Mouse (Mus musculus) B cell, adult 67 days (primary cell): ENCODE data around the gene Sirt2. TPM values are rescaled to one million over a fixed set of nuclear protein-coding genes. Genes with fewer than 3 reads are reported as not detected.

Source experiments
- total RNA-seq, 2 experiments: library from RNA; stranded (reverse); gene quantifications; 4 replicates each; pipeline ENCODE4 v1.2.4; 2023

Gene Sirt2
- total RNA-seq, result 10 to 100 TPM; 75.3 to 81.8 TPM

DNA sequence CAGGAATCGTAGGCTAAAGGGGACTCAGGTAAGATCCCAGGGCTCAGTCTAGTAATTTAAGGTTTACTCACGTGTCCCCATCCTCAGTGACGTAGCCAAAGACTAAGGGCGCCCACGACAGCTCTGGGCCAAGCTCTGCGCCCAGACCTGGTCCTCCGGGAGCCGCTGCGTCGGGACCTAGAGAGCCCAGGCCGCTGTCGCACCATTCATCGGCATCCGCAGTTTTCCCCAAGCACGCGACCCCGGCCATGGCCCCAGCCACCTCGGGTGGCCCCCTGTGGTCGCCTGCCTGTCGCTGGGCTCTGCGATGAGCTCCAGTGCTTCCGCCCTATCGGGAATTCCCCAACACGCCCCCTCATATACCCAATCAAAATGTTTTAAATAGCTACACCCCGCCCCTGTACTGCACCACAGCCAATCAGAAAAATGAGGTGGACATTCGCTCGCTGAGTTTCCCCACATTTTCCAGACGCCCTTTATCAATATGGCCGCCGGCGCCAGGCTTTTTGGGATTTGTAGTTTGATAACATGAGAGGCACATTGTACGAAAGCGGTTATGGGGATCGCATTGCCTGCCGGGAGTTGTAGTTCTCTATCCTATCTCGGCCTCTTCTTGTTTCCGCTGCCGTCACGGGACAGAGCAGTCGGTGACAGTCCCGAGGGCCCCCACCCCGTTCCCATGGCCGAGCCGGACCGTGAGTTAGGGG is at the start of gene Sirt2:
TSS of gene Sirt2 (plus strand) at position 563 of the 707 bp plus-strand sequence.

DNA sequence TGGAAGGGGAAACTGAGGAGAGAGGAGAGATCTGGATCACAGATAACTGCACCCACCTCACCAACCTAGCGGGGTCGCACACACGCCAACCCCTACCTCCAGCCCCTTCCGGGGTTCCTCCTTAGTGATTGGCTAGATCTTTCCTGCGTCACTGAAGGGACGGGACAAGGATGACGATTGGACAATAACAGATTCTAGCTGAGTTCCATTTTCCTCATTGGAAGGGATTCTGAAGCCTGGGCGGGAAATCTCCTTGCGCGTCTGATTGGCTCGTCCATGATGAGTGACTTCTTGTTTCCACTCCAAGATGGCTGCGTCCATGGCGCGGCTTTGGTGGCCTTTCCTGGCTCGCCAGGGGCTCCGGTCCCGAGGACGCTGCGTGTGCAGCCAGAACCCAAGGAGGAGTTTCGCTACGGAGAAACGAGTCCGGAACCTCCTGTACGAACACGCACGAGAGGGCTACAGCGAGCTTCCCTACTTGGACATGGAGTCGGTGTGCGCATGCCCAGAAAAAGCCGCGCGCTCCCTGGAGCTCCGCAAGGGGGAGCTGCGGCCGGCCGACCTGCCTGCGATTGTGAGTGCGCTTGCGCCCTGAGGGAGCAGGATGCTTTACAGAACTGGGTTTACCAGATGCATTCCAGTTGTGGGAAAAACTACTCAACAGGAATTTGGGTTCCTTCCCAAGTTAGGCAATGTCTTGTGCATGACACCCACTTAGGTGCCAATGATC is 24.7 kb upstream of the Sirt2 start, which contains the start of the genes Mrps12 and Sars2:
TSS of gene Mrps12 (minus strand) at position 112 of the 730 bp plus-strand sequence.
TSS of gene Sars2 (plus strand) at position 284 of the 730 bp plus-strand sequence.

DNA sequence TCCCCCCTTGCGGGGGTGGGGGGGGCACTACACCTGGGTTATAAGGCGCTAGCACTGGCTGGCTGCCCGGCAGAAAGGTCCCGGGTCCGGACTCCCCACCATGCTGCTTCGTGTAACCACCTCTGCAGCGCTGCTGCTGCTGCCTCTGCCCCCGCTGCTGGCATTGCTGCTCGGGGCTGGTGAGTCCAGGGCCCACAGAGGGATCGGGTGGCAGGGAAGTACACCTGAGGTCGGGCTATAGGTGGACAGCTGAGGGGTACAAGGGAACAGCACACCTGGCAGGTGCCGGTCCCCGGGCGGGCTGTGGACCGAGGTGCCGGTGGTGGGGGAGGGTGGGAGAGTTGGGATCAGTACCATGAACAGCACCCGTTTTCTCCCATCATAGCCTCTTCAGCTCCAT is 10.5 kb upstream of the Sirt2 start, which contains the start of gene Ccer2:
TSS of gene Ccer2 (plus strand) at position 96 of the 400 bp plus-strand sequence.

GRCm38 (mm10) chr7:28767462-28767965 is 979 bp downstream of the Sirt2 start, which contains the start of gene Nfkbib:
Nfkbib (minus strand) TSS chr7:28767512.

DNA sequence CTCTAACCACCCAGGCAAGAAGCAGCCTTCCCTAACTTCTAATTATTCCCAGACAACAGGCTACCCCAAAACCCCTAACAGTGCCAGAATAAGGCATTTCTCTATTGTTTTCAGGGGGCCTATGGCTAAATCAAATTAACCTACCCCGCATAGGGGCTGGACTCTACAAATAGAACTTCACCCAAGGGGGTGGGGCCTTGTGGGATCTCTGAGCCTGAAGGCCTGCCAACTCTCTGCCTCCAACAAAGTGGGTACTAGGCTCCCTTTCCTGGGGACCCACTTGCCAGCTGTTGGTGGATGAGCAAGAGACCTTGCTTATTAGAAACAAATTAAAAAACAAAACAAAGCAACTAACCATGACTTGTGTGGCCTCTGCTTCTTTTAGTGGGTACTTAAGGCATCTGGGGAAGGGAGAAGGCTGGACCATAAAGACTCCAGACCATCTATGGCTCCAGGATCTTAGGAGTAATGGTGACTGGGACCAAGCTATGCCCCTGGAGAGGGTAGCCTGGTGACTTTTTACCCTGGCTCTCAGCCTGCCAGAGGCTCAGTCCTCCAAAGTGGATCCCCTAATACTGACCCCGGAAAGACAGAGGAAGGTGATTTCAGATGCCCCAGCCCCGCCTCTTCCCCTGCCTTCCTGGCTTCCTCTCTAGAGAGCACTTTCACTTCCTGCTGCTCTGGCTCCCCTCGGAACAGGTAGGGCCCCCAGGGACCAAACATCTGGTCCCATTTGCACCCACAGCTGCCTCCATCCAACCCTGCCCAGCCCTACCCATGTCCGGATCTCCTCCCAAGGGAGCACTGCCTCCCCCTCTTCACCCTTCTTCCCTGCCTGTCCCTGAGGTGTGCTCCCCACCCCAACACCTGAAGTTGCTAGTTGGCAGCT is 22.0 kb downstream of the Sirt2 start, which contains the start of gene Rinl:
TSS of gene Rinl (plus strand) at position 663 of the 889 bp plus-strand sequence.

GRCm38 (mm10) chr7:28808221-28808941 is 41.8 kb downstream of the Sirt2 start, which contains the start of gene Hnrnpl:
Hnrnpl (plus strand) TSS chr7:28808541.

DNA sequence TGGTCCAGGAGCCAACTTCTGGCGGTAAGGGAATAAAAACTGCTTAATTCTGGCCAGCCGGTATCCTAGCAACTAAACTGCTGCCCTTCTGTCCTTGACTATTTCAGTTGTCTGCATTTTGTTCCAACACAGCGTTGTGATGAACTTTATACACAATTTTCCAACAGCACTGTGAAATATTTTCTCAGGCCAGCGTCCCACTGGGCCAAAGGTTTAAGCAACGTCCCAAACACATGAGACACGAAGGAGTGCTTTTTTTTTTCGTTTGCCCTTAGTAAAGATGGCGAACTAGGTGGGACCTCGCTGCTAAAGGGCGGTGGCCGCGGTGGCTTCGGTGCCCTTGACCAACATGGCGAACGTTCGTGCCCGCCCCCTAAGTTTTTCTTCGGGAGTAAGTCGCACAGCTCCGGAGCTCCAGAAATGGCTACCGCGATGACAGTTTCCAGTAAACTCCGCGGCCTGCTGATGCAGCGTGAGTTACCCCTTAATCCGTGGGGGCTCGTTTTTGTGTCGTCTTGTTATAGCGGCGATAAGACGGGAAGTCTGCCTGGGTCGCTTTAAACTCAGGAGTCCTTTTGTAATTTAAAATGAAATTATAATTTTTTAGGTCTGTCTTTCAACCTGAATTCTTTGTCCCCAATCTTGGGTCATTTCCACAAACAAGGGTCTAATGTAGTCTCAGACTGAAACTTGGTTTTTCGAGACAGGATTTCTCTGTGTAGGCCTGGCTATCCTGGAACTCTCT is 58.6 kb downstream of the Sirt2 start, which contains the start of gene Ech1:
TSS of gene Ech1 (plus strand) at position 277 of the 745 bp plus-strand sequence.

DNA sequence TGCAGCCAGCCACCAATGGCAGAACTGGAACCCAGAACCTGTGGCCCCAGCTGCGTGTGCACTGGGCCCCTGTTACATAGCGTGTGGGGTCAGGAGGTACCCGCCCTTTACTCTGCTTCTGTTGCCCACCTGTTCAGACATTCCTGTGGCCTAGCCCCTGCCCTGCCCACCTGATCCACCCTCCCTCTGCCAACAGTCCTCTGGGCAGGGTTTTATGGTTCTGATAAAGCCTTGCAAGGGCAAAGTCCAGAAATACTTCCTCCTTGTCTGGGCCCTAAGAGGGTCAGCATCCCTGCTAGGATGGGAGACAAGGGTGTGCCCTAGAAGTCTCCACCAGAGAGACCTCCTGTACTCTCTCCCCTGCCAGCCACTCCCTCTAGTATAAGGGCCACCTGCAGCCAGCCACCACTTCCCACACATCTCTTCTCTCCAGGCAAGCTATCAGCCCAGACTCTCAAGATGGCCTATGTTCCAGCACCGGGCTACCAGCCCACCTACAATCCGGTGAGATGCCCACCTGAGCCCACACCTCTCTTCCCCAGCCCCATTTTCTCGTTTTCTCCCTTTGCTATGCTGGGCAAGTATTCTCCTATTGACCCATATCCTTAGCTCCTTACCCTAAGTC is 67.3 kb downstream of the Sirt2 start, which contains the start of gene Lgals4:
TSS of gene Lgals4 (plus strand) at position 132 of the 625 bp plus-strand sequence.

Other genes with a start within 250 kb of the Sirt2 start
- gene Ifnl3, start 243.9 kb upstream of the Sirt2 start, total RNA-seq, result not detected
- not detected for gene Sycn, start 225.8 kb upstream of the Sirt2 start, total RNA-seq
- not detected for gene Nccrp1, start 219.5 kb upstream of the Sirt2 start, total RNA-seq
- 10 to 100 TPM; 47.2 to 57.8 TPM for gene Samd4b, start 168.6 kb upstream of the Sirt2 start, total RNA-seq
- 10 to 100 TPM; 14.4 to 15.6 TPM for gene Pak4, start 168.6 kb upstream of the Sirt2 start, total RNA-seq
- not detected for gene Acp7, start 135.4 kb upstream of the Sirt2 start, total RNA-seq
- gene Fbxo27, start 73.9 kb upstream of the Sirt2 start, total RNA-seq, result not detected
- gene Fbxo17, start 49.9 kb upstream of the Sirt2 start, total RNA-seq, result 1 to 10 TPM; 1.5 to 2.5 TPM
- 10 to 100 TPM; 19.5 to 24.8 TPM for gene Mrps12, start 24.9 kb upstream of the Sirt2 start, total RNA-seq
- gene Sars2, start 24.7 kb upstream of the Sirt2 start, total RNA-seq, result 10 to 100 TPM; 17.5 to 19.0 TPM
- not detected for gene Ccer2, start 10.6 kb upstream of the Sirt2 start, total RNA-seq
- gene Nfkbib, start 777 bp downstream of the Sirt2 start, total RNA-seq, result 10 to 100 TPM; 70.4 to 78.1 TPM
- gene Rinl, start 22.2 kb downstream of the Sirt2 start, total RNA-seq, result 1 to 10 TPM; 9.6 to 9.7 TPM
- 100 to 1,000 TPM; 592 to 659 TPM for gene Hnrnpl, start 41.8 kb downstream of the Sirt2 start, total RNA-seq
- gene Ech1, start 58.5 kb downstream of the Sirt2 start, total RNA-seq, result 10 to 100 TPM; 58.4 to 61.7 TPM
- 10 to 100 TPM; 17.2 to 19.6 TPM for gene Lgals4, start 67.1 kb downstream of the Sirt2 start, total RNA-seq
- not detected for gene Lgals7, start 97.1 kb downstream of the Sirt2 start, total RNA-seq
- gene Capn12, start 114.7 kb downstream of the Sirt2 start, total RNA-seq, result not detected
- gene Actn4, start 195.6 kb downstream of the Sirt2 start, total RNA-seq, result 100 to 1,000 TPM; 108 to 109 TPM
- gene Eif3k, start 215.1 kb downstream of the Sirt2 start, total RNA-seq, result 100 to 1,000 TPM; 267 to 290 TPM
- gene Map4k1, start 215.3 kb downstream of the Sirt2 start, total RNA-seq, result 100 to 1,000 TPM; 344 to 379 TPM